ENCODE assay signal across 25 mouse cellular contexts in the genomic region with DNA sequence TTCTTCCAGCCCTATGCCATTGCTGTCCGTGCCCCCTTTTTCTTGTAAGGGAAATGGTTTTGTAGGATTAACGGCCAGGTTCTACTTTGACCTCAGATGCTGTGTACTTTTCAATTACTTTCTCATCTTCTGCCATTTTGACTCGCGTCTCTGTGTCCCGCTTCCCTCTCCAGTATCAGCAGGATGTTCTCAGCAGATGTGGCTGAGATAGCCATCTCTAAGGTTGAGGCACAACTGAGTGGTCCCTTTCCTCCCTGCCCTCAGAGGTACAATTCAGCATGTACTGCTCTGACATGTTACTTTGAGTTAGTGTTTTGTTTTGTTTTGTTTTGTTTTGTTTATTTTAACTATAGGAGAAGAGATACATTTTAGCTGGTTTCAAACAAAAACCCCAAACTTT. TPM values are rescaled to one million over a fixed set of nuclear protein-coding genes. Genes with fewer than 3 reads are reported as not detected.
A peak's percentile ranks its signal among the peaks of the same experiment; 100 is the strongest.
DNase-seq lines count a peak whose midpoint lies in the region; ATAC-seq and TF ChIP-seq lines count a peak whose summit lies in the region.
"Had no signal": no experiment of that assay in that cellular context is flagged by ENCODE, and none has a peak within 500 bp of the region (broad histone marks: within the 10 kb centered on the region; RNA-seq: fewer than 3 reads in every experiment).

No protein-coding gene starts in this region.

- 0 out of 2 replicates have a peak overlapping the region, but pooled peaks have one; percentile 65 for H3K27ac ChIP-seq in lung, postnatal 0 days (ENCODE audit: low read length)
- H3K27ac ChIP-seq in forebrain, embryonic 11.5 days (ENCODE audit: low read depth, low read length) = no peak overlapping the region
- H3K27ac ChIP-seq: embryonic facial prominence, embryonic 10.5 days; embryonic facial prominence, embryonic 12.5 days; forebrain, embryonic 12.5 days had no signal

- no peak for TF ChIP-seq CTCF in lung, postnatal 0 days (IDR thresholded peaks at IDR 0.05)
- no peak for TF ChIP-seq CTCF in lung, adult 2 months (IDR thresholded peaks at IDR 0.05; ENCODE audit: insufficient read depth, low read length)

- no peak overlapping the region for H3K9ac ChIP-seq in lung, postnatal 0 days (replicated peaks; ENCODE audit: low read depth)
- no peak overlapping the region for H3K9ac ChIP-seq in forebrain, embryonic 11.5 days (ENCODE audit: low read length)
- H3K9ac ChIP-seq: embryonic facial prominence, embryonic 12.5 days; forebrain, embryonic 12.5 days had no signal

- WGBS in lung, postnatal 0 days = 78% methylated on average over 5 of the region's 5 CpGs
- 87% methylated on average over 5 of the region's 5 CpGs for WGBS in lung, adult 2 months
- WGBS in forebrain, embryonic 11.5 days = 94% methylated on average over 5 of the region's 5 CpGs

- no peaks in the 10 kb centered on the region for H3K9me3 ChIP-seq in lung, postnatal 0 days (ENCODE audit: low read length)
- no peaks in the 10 kb centered on the region for H3K9me3 ChIP-seq in forebrain, embryonic 11.5 days (ENCODE audit: control insufficient read depth, low read length)
- H3K9me3 ChIP-seq: embryonic facial prominence, embryonic 10.5 days; embryonic facial prominence, embryonic 12.5 days; forebrain, embryonic 12.5 days; G1E had no signal

- no peaks in the 10 kb centered on the region for H3K36me3 ChIP-seq in lung, postnatal 0 days (ENCODE audit: insufficient read depth, low read length)
- no peaks in the 10 kb centered on the region; the same call in 1 of the 2 replicates for H3K36me3 ChIP-seq in forebrain, embryonic 11.5 days (ENCODE audit: control insufficient read depth, insufficient read depth, low read length)

- no peak for TF ChIP-seq POLR2A in lung, adult 2 months (IDR thresholded peaks at IDR 0.05; ENCODE audit: borderline replicate concordance, extremely low read depth, low read depth, low read length)

- ATAC-seq in lung, postnatal 0 days = no peak
- no peak for ATAC-seq in forebrain, embryonic 11.5 days (replicated peaks; ENCODE audit: low FRiP score)
- ATAC-seq: activated CD4-positive, CD25-positive, alpha-beta regulatory T cell, adult 4 months; CD4-positive, CD25-positive, alpha-beta regulatory T cell, adult 4 months; forebrain, embryonic 14.5 days; forebrain, embryonic 16.5 days; Patski had no signal

- no peaks in the 10 kb centered on the region for H3K27me3 ChIP-seq in lung, postnatal 0 days (replicated peaks; ENCODE audit: insufficient read depth, low read length)
- no peaks in the 10 kb centered on the region for H3K27me3 ChIP-seq in forebrain, embryonic 11.5 days (ENCODE audit: control insufficient read depth, insufficient read depth, low read length)
- H3K27me3 ChIP-seq: CH12.LX; embryonic facial prominence, embryonic 12.5 days; forebrain, embryonic 12.5 days; Patski had no signal

- no peaks in the 10 kb centered on the region for H3K4me1 ChIP-seq in lung, postnatal 0 days (ENCODE audit: insufficient read depth, low read depth, low read length)
- no peaks in the 10 kb centered on the region for H3K4me1 ChIP-seq in lung, adult 2 months (ENCODE audit: control insufficient read depth, insufficient read depth, low read length)
- H3K4me1 ChIP-seq in forebrain, embryonic 11.5 days (replicated peaks; ENCODE audit: control insufficient read depth, insufficient read depth, low read length) = no peaks in the 10 kb centered on the region

- no peak for TF ChIP-seq EP300 in lung, postnatal 0 days (IDR thresholded peaks at IDR 0.05)

- no peak for DNase-seq in lung, postnatal 0 days (ENCODE audit: low spot score)
- no peak for DNase-seq in lung, adult 2 months
- DNase-seq in thymus, postnatal 0 days (ENCODE audit: low spot score) = peak; percentile 68
- no peak for DNase-seq in thymus, adult 18-20 months
- DNase-seq in thymus, postnatal 25 days = peak; percentile 29
- DNase-seq in forebrain, embryonic 11.5 days (ENCODE audit: low spot score) = no peak
- DNase-seq: adrenal gland, adult 8-10 months; adrenal gland, postnatal 14 days; adrenal gland, postnatal 36 days; B cell, adult 2 months; cerebellum, adult 11-12 months; cerebellum, adult 2 months; cerebellum, adult 9-10 months; cerebellum, postnatal 10 days; cerebellum, postnatal 25 days had no signal

- H3K4me3 ChIP-seq in lung, postnatal 0 days (ENCODE audit: low read depth, low read length) = no peak overlapping the region
- no peak overlapping the region for H3K4me3 ChIP-seq in lung, adult 2 months (replicated peaks; ENCODE audit: extremely low read depth, low read depth, low read length)
- no peak overlapping the region for H3K4me3 ChIP-seq in forebrain, embryonic 11.5 days (ENCODE audit: low read depth, low read length)
- H3K4me3 ChIP-seq: embryonic facial prominence, embryonic 10.5 days; embryonic facial prominence, embryonic 12.5 days; forebrain, embryonic 12.5 days had no signal

- H3K4me2 ChIP-seq in lung, postnatal 0 days (replicated peaks; ENCODE audit: low read depth, low read length) = no peak overlapping the region
- no peak overlapping the region for H3K4me2 ChIP-seq in forebrain, embryonic 11.5 days (ENCODE audit: low read depth, low read length, severe bottlenecking)
- H3K4me2 ChIP-seq: embryonic facial prominence, embryonic 12.5 days; forebrain, embryonic 12.5 days had no signal

RNA-seq across cellular contexts. Expression of a gene that starts 13.4 kb away (rescaled TPM):
- 51.9 and 62.6 TPM in 2 replicates for polyA plus RNA-seq in lung, postnatal 0 days (2015; fragmentation: Nextera tagmentation; extraction: Ambion mirVana)
- 41.6 and 55.2 TPM in 2 replicates for polyA plus RNA-seq in lung, adult 2 months (2012; rRNA removed)
- polyA plus RNA-seq in thymus, postnatal 0 days (2015; fragmentation: Nextera tagmentation; extraction: Ambion mirVana) = 132 and 145 TPM in 2 replicates
- 184 and 186 TPM in 2 replicates for polyA plus RNA-seq in forebrain, embryonic 11.5 days (2014; fragmentation: Nextera tagmentation; extraction: Ambion mirVana)

RNA-seq across cellular contexts. Expression of a gene that starts 42.7 kb away (rescaled TPM):
- polyA plus RNA-seq in lung, postnatal 0 days (2015; fragmentation: Nextera tagmentation; extraction: Ambion mirVana) = 27.8 and 38.5 TPM in 2 replicates
- 50.4 and 52.2 TPM in 2 replicates for polyA plus RNA-seq in lung, adult 2 months (2012; rRNA removed)
- 9.5 and 11.0 TPM in 2 replicates for polyA plus RNA-seq in thymus, postnatal 0 days (2015; fragmentation: Nextera tagmentation; extraction: Ambion mirVana)
- polyA plus RNA-seq in forebrain, embryonic 11.5 days (2014; fragmentation: Nextera tagmentation; extraction: Ambion mirVana) = 27.2 and 31.1 TPM in 2 replicates

Comparison
In these comparisons a context has a peak if more than half of its experiments do, and no peak if none do; other contexts are left out.
1. DNase-seq: peak in thymus, postnatal 0 days (single experiment) and thymus, postnatal 25 days (single experiment); none in lung, postnatal 0 days (single experiment), lung, adult 2 months (single experiment), thymus, adult 18-20 months (0 of 2) and forebrain, embryonic 11.5 days (single experiment).